Mouse (Mus musculus) CD4-positive naive resting alpha-beta T cell, adult 76 days (primary cell): ENCODE results near the gene Olfr417. TPM values are rescaled to one million over a fixed set of nuclear protein-coding genes. Genes with fewer than 3 reads are reported as not detected.

Source experiments
- total RNA-seq: library from RNA; stranded (reverse); gene quantifications from one replicate; pipeline ENCODE4 v1.2.4, GENCODE M21; 2023

Olfr417 gene
- not detected for total RNA-seq

DNA sequence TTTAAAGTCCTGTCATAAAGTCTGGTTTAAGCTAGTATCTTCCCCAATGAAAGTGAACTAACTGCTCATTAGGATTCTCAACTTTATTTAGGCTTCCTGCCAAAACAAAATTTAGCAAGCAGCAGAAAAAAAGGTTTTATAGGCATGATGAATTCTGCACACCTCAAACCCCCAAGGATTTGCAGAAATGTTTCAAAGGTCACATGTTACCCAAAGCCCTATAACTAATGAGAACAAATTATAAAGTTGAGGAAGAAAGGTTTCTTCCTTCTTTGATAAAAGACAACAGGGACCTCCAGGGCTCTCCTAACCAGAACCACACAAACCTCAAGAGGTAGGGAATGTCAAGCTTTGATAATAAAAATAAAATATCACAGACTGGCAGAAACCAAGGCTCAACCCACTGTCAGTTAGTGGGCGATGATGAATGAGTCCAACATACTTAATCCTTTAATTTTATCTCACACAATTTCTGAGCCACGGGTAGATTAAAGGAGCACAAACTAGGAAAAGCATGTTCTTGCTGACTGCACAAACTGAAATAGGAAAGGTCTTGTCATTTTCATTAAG is at the start of gene Olfr417:
Gene Olfr417, plus strand, starts transcription at position 241 of the 570 bp plus-strand sequence.

DNA sequence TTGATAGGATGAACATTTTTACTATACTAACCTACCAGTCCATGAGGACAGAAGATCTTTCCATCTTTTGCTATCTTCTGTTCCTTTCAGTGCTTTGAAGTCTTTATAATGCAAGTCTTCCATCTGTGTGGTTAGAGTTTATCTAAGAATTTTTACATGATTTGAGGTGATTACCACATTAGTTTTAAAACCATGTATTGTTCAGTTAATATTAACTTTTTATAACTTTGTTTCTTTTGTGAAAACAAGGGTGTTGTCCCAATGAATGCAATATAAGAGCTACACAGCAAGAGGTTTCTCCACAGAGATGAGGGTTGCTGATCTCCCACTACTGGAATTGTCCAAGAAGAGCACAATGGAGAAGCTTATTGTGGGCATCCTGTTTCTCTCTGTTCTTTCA is 34.7 kb upstream of the Olfr417 start, which contains the start of gene Mptx1:
Gene Mptx1, plus strand, starts transcription at position 301 of the 400 bp plus-strand sequence.

DNA sequence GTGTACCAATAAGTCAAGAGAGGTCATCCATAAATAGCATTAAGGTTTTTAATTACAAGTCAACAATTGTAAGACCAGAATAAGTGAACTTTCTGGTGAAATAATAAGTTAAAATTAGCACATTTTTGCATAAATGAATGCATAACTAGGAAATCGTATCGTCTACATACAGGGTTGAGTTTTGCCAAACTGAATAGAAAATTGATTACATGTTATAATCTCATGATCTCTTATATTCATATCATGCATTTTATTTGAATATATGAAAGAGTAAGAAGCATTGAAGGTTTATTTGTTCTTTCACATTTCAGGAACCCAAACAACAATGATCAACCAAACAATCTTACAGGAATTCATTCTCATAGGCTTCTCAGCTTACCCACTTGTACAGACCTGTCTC is 25.8 kb downstream of the Olfr417 start, which contains the start of gene Olfr248:
Gene Olfr248, plus strand, starts transcription at position 301 of the 400 bp plus-strand sequence.

DNA sequence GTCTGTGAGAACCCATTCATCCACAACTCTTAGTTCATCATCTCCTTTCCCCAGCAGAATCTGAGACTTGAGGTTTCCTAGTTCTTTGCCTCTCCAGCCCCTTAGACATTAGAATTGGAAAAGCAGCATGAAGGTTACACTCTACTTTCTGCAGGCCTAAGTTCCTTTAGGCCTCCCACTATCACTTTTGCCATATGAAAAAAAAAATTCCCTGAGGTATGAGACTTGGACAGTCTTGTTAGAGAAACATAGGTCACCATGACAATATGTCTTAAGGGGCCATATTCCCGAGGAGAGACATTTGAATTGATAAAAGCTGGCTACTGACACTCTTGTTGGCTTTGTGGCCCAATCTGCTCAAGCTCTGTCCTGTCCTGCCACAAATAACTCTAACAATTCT is 58.8 kb downstream of the Olfr417 start, which contains the start of gene Olfr414:
Gene Olfr414, plus strand, starts transcription at position 301 of the 400 bp plus-strand sequence.

Other genes with a start within 250 kb of the Olfr417 start
- not detected for gene Olfr231, start 244.0 kb upstream of the Olfr417 start, total RNA-seq
- not detected for gene Olfr424, start 233.6 kb upstream of the Olfr417 start, total RNA-seq
- not detected for gene Olfr420, start 209.5 kb upstream of the Olfr417 start, total RNA-seq
- 1.2 TPM for gene Spta1, start 192.3 kb upstream of the Olfr417 start, total RNA-seq
- gene Olfr419, start 113.1 kb upstream of the Olfr417 start, total RNA-seq: not detected
- gene Mptx1, start 34.6 kb upstream of the Olfr417 start, total RNA-seq: not detected
- not detected for gene Olfr248, start 25.9 kb downstream of the Olfr417 start, total RNA-seq
- not detected for gene Olfr414, start 58.9 kb downstream of the Olfr417 start, total RNA-seq
- gene Olfr220, start 77.0 kb downstream of the Olfr417 start, total RNA-seq: not detected
- not detected for gene Fmn2, start 136.7 kb downstream of the Olfr417 start, total RNA-seq